Mouse (Mus musculus): ENCODE data around the gene Aarsd1. TPM values are rescaled to one million over a fixed set of nuclear protein-coding genes. Genes with fewer than 3 reads are reported as not detected.
"Not testable (repeated sequence)": the region's sequence is repeated elsewhere in the genome, so short reads cannot be mapped to it uniquely, and the experiment has no call there.

Aarsd1 gene
- polyA plus RNA-seq, 1 experiment from 2014 or later = 91.4 TPM

GRCm38 (mm10) chr11:101455627-101456026, 38.2 kb upstream of the Aarsd1 start:
- Histone ChIP-seq H3K9me3 (no peaks in the 10 kb centered on the region), H3K4me3 (no peak overlapping the region), H3K36me3 (peaks cover 41% of the 10 kb centered on the region), H3K27ac (peak overlapping the region; percentile 35; the same call in 1 of the 2 replicates), H3K27me3 (ENCODE audit: insufficient read depth, poor library complexity, severe bottlenecking) (no peaks in the 10 kb centered on the region), H3K4me1 (replicated peaks) (peaks cover 42% of the 10 kb centered on the region)
- 89% methylated on average over 7 of the region's 7 CpGs for WGBS
- DNase-seq (ENCODE audit: low spot score) = no peak

GRCm38 (mm10) chr11:101454702-101455101, 37.3 kb upstream of the Aarsd1 start:
- peak overlapping the region; percentile 69 for H3K27ac ChIP-seq
- peaks cover 34% of the 10 kb centered on the region for H3K4me1 ChIP-seq (replicated peaks)
- DNase-seq (ENCODE audit: low spot score) = no peak
- H3K27me3 ChIP-seq (ENCODE audit: insufficient read depth, poor library complexity, severe bottlenecking) = no peaks in the 10 kb centered on the region
- no peak overlapping the region for H3K4me3 ChIP-seq
- WGBS = 48% methylated on average over 6 of the region's 6 CpGs
- peaks cover 32% of the 10 kb centered on the region for H3K36me3 ChIP-seq
- H3K9me3 ChIP-seq = no peaks in the 10 kb centered on the region

- H3K27me3 ChIP-seq (ENCODE audit: insufficient read depth, poor library complexity, severe bottlenecking) = no peaks in the 10 kb centered on the region
- no peak overlapping the region for H3K27ac ChIP-seq
- H3K4me1 ChIP-seq (replicated peaks) = peaks cover 19% of the 10 kb centered on the region
- H3K4me3 ChIP-seq = no peak overlapping the region
- 77% methylated on average over 10 of the region's 10 CpGs for WGBS
- peaks cover 8% of the 10 kb centered on the region; the same call in 1 of the 2 replicates for H3K36me3 ChIP-seq
- DNase-seq (ENCODE audit: low spot score) = no peak
- no peaks in the 10 kb centered on the region for H3K9me3 ChIP-seq
Measured at GRCm38 (mm10) chr11:101452093-101452774, 34.8 kb upstream of the Aarsd1 start.

- WGBS = 94% methylated on average over 10 of the region's 10 CpGs
- H3K27ac ChIP-seq = no peak overlapping the region
- no peaks in the 10 kb centered on the region for H3K27me3 ChIP-seq (ENCODE audit: insufficient read depth, poor library complexity, severe bottlenecking)
- no peak for DNase-seq (ENCODE audit: low spot score)
- peaks cover 6% of the 10 kb centered on the region for H3K36me3 ChIP-seq
- peaks cover 19% of the 10 kb centered on the region for H3K4me1 ChIP-seq (replicated peaks)
- no peaks in the 10 kb centered on the region for H3K9me3 ChIP-seq
- H3K4me3 ChIP-seq = no peak overlapping the region
Measured at GRCm38 (mm10) chr11:101451536-101451935, 34.1 kb upstream of the Aarsd1 start.

DNA sequence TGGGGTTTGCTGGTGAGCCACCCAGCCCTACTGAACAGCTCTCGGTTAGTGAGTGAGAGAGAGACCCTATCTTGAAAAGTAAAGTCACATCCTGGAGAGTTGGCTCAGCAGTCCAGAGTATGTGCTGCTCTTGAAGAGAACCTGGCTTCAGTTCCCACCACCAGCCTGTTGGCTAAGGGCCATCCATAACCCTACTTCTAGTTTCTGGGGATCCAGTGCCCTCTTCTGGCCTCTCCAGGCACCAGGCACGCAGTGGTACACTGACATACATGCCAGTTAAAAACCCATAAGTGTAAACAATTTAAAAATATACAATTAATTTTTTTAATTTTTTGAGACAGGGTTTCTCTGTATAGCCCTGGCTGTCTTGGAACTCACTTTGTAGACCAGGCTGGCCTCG, 33.0 kb upstream of the Aarsd1 start:
- no peak overlapping the region for H3K4me3 ChIP-seq
- peaks cover 12% of the 10 kb centered on the region for H3K36me3 ChIP-seq
- no peaks in the 10 kb centered on the region for H3K27me3 ChIP-seq (ENCODE audit: insufficient read depth, poor library complexity, severe bottlenecking)
- WGBS = 81% methylated on average over 3 of the region's 3 CpGs
- no peak for DNase-seq (ENCODE audit: low spot score)
- H3K9me3 ChIP-seq = no peaks in the 10 kb centered on the region
- peaks cover 16% of the 10 kb centered on the region for H3K4me1 ChIP-seq (replicated peaks)
- no peak overlapping the region for H3K27ac ChIP-seq

DNA sequence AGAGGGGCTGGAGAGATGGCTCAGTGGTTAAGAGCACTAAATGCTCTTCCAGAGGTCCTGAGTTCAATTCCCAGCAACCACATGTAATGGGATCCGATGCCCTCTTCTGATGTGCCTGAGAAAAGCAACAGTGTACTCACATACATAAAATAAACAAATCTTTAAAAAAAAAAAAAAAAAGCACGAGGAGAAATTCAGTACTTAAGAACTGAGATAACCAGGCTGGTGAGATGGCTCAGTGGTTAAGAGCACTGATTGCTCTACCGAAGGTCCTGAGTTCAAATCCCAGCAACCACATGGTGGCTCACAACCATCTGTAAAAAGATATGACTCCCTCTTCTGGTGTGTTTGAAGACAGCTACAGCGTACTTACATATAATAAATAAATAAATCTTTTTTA, 32.2 kb upstream of the Aarsd1 start:
- not testable (repeated sequence) for DNase-seq (ENCODE audit: low spot score); H3K27ac ChIP-seq; H3K27me3 ChIP-seq (ENCODE audit: insufficient read depth, poor library complexity, severe bottlenecking); H3K9me3 ChIP-seq; H3K4me3 ChIP-seq
- WGBS = 87% methylated on average over 4 of the region's 4 CpGs
- Histone ChIP-seq H3K4me1 (replicated peaks) (peaks cover 10% of the 10 kb centered on the region), H3K36me3 (peaks cover 20% of the 10 kb centered on the region)

GRCm38 (mm10) chr11:101448899-101449298, 31.5 kb upstream of the Aarsd1 start:
- H3K4me1 ChIP-seq (replicated peaks) = peaks cover 12% of the 10 kb centered on the region
- WGBS = 88% methylated on average over 4 of the region's 4 CpGs
- no peaks in the 10 kb centered on the region for H3K9me3 ChIP-seq
- peaks cover 27% of the 10 kb centered on the region for H3K36me3 ChIP-seq
- no peak for DNase-seq (ENCODE audit: low spot score)
- H3K4me3 ChIP-seq = peak overlapping the region; percentile 37; the same call in 1 of the 2 replicates
- peak overlapping the region; percentile 70; the same call in 1 of the 2 replicates for H3K27ac ChIP-seq
- no peaks in the 10 kb centered on the region for H3K27me3 ChIP-seq (ENCODE audit: insufficient read depth, poor library complexity, severe bottlenecking)

GRCm38 (mm10) chr11:101448274-101448746, 30.9 kb upstream of the Aarsd1 start, which contains the start of gene Ifi35:
Gene Ifi35 (plus strand): TSS chr11:101448407.
- DNase-seq (ENCODE audit: low spot score) = no peak

DNA sequence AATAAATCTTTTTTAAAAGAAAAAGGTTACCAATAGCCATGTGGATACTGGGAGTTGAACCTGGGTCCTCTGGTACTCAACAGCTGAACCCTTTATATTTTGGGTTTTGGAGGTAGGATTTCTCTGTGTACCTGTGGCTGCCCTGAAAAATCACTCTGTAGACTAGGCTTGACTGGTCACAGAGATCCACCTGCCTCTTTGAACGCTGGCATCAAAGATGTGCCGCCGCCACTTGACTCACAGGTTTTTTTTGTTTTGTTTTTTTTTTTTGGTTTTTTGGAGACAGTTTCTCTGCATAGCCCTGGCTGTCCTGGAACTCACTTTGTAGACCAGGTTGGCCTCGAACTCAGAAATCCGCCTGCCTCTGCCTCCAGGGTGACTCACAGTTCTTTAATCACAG, 30.4 kb upstream of the Aarsd1 start:
- Histone ChIP-seq H3K4me3 (no peak overlapping the region), H3K4me1 (replicated peaks) (peaks cover 20% of the 10 kb centered on the region), H3K27ac (peak overlapping the region; percentile 70; the same call in 1 of the 2 replicates), H3K36me3 (peaks cover 37% of the 10 kb centered on the region), H3K9me3 (no peaks in the 10 kb centered on the region), H3K27me3 (ENCODE audit: insufficient read depth, poor library complexity, severe bottlenecking) (no peaks in the 10 kb centered on the region)
- no peak for DNase-seq (ENCODE audit: low spot score)
- WGBS = 89% methylated on average over 5 of the region's 5 CpGs

More at GRCm38 (mm10) chr11:101448274-101448746, 30.9 kb upstream of the Aarsd1 start, which contains the start of gene Ifi35:
- 42% methylated on average over 10 of the region's 10 CpGs for WGBS
- H3K9me3 ChIP-seq = no peaks in the 10 kb centered on the region
- peaks cover 33% of the 10 kb centered on the region for H3K36me3 ChIP-seq
- H3K4me1 ChIP-seq (replicated peaks) = peaks cover 15% of the 10 kb centered on the region
- peak within 1 kb of the TSS; percentile 37 for H3K4me3 ChIP-seq
- no peaks in the 10 kb centered on the region for H3K27me3 ChIP-seq (ENCODE audit: insufficient read depth, poor library complexity, severe bottlenecking)
- peak within 1 kb of the TSS; percentile 70; the same call in 1 of the 2 replicates for H3K27ac ChIP-seq

DNA sequence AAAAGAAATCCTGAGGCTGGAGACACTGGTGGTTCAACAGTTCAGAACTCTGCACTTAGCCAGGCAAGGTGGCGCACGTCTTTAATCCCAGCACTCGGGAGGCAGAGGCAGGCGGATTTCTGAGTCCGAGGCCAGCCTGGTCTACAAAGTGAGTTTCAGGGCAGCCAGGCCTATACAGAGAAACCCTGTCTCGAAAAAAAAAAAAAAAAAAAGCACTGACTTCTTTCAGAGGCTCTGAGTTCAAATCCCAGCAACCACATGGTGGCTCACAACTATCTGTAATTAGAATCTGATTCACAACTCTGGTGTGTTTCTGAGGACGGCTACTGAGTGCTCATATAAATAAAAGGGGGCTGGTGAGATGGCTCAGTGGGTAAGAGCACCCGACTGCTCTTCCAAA, 29.4 kb upstream of the Aarsd1 start:
- DNase-seq (ENCODE audit: low spot score); H3K27me3 ChIP-seq (ENCODE audit: insufficient read depth, poor library complexity, severe bottlenecking); H3K27ac ChIP-seq; H3K4me3 ChIP-seq; H3K9me3 ChIP-seq: not testable (repeated sequence)
- H3K4me1 ChIP-seq (replicated peaks) = peaks cover 20% of the 10 kb centered on the region
- WGBS = 93% methylated on average over 8 of the region's 8 CpGs
- peaks cover 37% of the 10 kb centered on the region for H3K36me3 ChIP-seq

- H3K9me3 ChIP-seq = no peaks in the 10 kb centered on the region
- no peak for DNase-seq (ENCODE audit: low spot score)
- H3K27me3 ChIP-seq (ENCODE audit: insufficient read depth, poor library complexity, severe bottlenecking) = no peaks in the 10 kb centered on the region
- H3K36me3 ChIP-seq = peaks cover 37% of the 10 kb centered on the region
- H3K4me3 ChIP-seq = no peak overlapping the region
- H3K27ac ChIP-seq = no peak overlapping the region
- 91% methylated on average over 1 of the region's 1 CpGs for WGBS
- H3K4me1 ChIP-seq (replicated peaks) = peaks cover 20% of the 10 kb centered on the region
Measured at GRCm38 (mm10) chr11:101446319-101446718, 28.9 kb upstream of the Aarsd1 start.

DNA sequence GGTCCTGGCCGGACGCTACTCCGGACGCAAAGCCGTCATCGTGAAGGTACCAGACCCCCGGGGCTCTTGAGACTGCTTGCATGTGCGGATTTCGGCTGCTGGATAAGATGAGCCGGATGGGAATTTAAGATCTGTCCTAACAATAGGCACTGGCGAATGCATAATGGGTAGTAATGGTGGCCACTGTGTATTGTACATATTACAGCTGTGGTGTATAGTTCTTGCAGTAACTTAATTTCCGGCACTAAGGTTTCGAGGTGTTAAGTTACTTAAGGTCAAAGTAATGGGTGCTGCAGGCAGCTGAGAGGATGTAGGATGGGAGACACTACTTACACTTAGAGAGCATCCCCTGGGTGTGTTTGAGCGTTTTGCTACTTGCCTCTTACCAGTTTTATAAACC, 25.3 kb upstream of the Aarsd1 start:
- H3K4me3 ChIP-seq = peak overlapping the region; percentile 92
- H3K36me3 ChIP-seq = peaks cover 37% of the 10 kb centered on the region
- under 1% methylated on average over 14 of the region's 14 CpGs for WGBS
- H3K9me3 ChIP-seq = no peaks in the 10 kb centered on the region
- no peaks in the 10 kb centered on the region for H3K27me3 ChIP-seq (ENCODE audit: insufficient read depth, poor library complexity, severe bottlenecking)
- peak overlapping the region; percentile 98 for H3K27ac ChIP-seq
- DNase-seq (ENCODE audit: low spot score) = no peak
- peaks cover 20% of the 10 kb centered on the region for H3K4me1 ChIP-seq (replicated peaks)

- peaks cover 37% of the 10 kb centered on the region for H3K36me3 ChIP-seq
- H3K9me3 ChIP-seq = no peaks in the 10 kb centered on the region
- peak within 1 kb of the TSS; percentile 98 for H3K27ac ChIP-seq
- H3K4me1 ChIP-seq (replicated peaks) = peaks cover 21% of the 10 kb centered on the region
- H3K4me3 ChIP-seq = peak within 1 kb of the TSS; percentile 92
- DNase-seq (ENCODE audit: low spot score) = peak; percentile 99
- H3K27me3 ChIP-seq (ENCODE audit: insufficient read depth, poor library complexity, severe bottlenecking) = no peaks in the 10 kb centered on the region
- under 1% methylated on average over 42 of the region's 42 CpGs for WGBS
Measured at GRCm38 (mm10) chr11:101442127-101442693, 24.8 kb upstream of the Aarsd1 start, which contains the start of gene Rpl27. Gene Rpl27 (plus strand): TSS chr11:101442298.

Measured in hindbrain, embryonic 10.5 days (tissue).